Mouse (Mus musculus) midbrain, embryonic 14.5 days (tissue): Measurements from ENCODE around the gene Eif3i. TPM values are rescaled to one million over a fixed set of nuclear protein-coding genes. Genes with fewer than 3 reads are reported as not detected.

ENCODE experiments used
- ATAC-seq: fragments of 200-750 bp; cut with Nextera tagmentation; 2 replicates; pipeline ENCODE4 v1.8.0; 2017; ENCODE audit warnings: moderate number of reproducible peaks, moderate library complexity; ENCODE audit not compliant: low FRiP score, low TSS enrichment
- DNase-seq: peaks from one replicate; pipeline ENCODE4 v3.0.0-alpha.2; 2015
- H3K27ac ChIP-seq: fragments of 300-500 bp; sonication (generic); replicated peaks from 2 replicates; pipeline ENCODE4 v1.5.1; 2014; ENCODE audit warnings: mild to moderate bottlenecking, low read depth, low read length, moderate library complexity
- H3K27me3 ChIP-seq: fragments of 300-500 bp; sonication (generic); 2 replicates; pipeline ENCODE4 v1.6.1; 2014; ENCODE audit warnings: low read length, control low read depth, mixed read lengths; ENCODE audit not compliant: control insufficient read depth, insufficient read depth
- H3K36me3 ChIP-seq: fragments of 300-500 bp; sonication (generic); 2 replicates; pipeline ENCODE4 v1.6.1; 2014; ENCODE audit warnings: low read length, control low read depth; ENCODE audit not compliant: control insufficient read depth, insufficient read depth
- H3K4me1 ChIP-seq: fragments of 300-500 bp; sonication (generic); 2 replicates; pipeline ENCODE4 v1.6.1; 2014; ENCODE audit warnings: mild to moderate bottlenecking, antibody characterized with exemption, low read length, control low read depth; ENCODE audit not compliant: control insufficient read depth, insufficient read depth
- H3K4me2 ChIP-seq: fragments of 300-500 bp; sonication (generic); 2 replicates; pipeline ENCODE4 v1.6.1; 2014; ENCODE audit warnings: mild to moderate bottlenecking, low read length, moderate library complexity
- H3K4me3 ChIP-seq: fragments of 300-500 bp; sonication (generic); replicated peaks from 2 replicates; pipeline ENCODE4 v1.5.1; 2014; ENCODE audit warnings: low read depth, low read length
- H3K9ac ChIP-seq: fragments of 300-500 bp; sonication (generic); replicated peaks from 2 replicates; pipeline ENCODE4 v1.6.1; 2014; ENCODE audit warnings: mild to moderate bottlenecking, low read length, moderate library complexity
- H3K9me3 ChIP-seq: fragments of 300-500 bp; sonication (generic); 2 replicates; pipeline ENCODE4 v1.6.1; 2016; ENCODE audit warnings: low read length, control low read depth, mixed read lengths; ENCODE audit not compliant: control insufficient read depth
- WGBS: fragments of 180-500 bp; shearing (Covaris S2); extraction: QIAGEN DNeasy Blood & Tissue Kit; methylation state at CpG from one replicate; pipeline ENCODE4 v1.1.7; 2014; 5-methylcytosine and 5-hydroxymethylcytosine counted together
- polyA plus RNA-seq: library from polyadenylated mRNA; unstranded; fragments of >200 nt; fragmentation: Nextera tagmentation; extraction: Ambion mirVana; gene quantifications from 2 replicates; pipeline ENCODE4 v1.2.1, GENCODE M21; 2014

Eif3i gene
- polyA plus RNA-seq, 1 experiment from 2014 or later: 232 TPM

GRCm38 (mm10) chr4:129584884-129585608 is 15.4 kb downstream of the Eif3i start:
- Histone ChIP-seq H3K4me2 (peak overlapping the region; percentile 51), H3K27me3 (no peaks in the 10 kb centered on the region), H3K4me1 (peaks cover 7% of the 10 kb centered on the region; the same call in 1 of the 2 replicates), H3K9ac (peak overlapping the region; percentile 14; the same call in 1 of the 2 replicates), H3K27ac (no peak overlapping the region), H3K9me3 (no peaks in the 10 kb centered on the region), H3K36me3 (no peaks in the 10 kb centered on the region), H3K4me3 (peak overlapping the region; percentile 28)
- 3% methylated on average over 36 of the region's 36 CpGs for WGBS
- ATAC-seq (no peak), DNase-seq (peak; percentile 79)

- H3K4me1 ChIP-seq: peaks cover 7% of the 10 kb centered on the region; the same call in 1 of the 2 replicates
- H3K9me3 ChIP-seq: no peaks in the 10 kb centered on the region
- ATAC-seq: no peak
- peak overlapping the region; percentile 51 for H3K4me2 ChIP-seq
- no peak for DNase-seq
- no peak overlapping the region for H3K9ac ChIP-seq
- WGBS: 85% methylated on average over 1 of the region's 1 CpGs
- H3K27me3 ChIP-seq: no peaks in the 10 kb centered on the region
- no peaks in the 10 kb centered on the region for H3K36me3 ChIP-seq
- no peak overlapping the region for H3K27ac ChIP-seq
- no peak overlapping the region for H3K4me3 ChIP-seq
These were observed 16.1 kb downstream of the Eif3i start for GRCm38 (mm10) chr4:129584370-129584769.

GRCm38 (mm10) chr4:129582251-129582650 is 18.2 kb downstream of the Eif3i start:
- WGBS: 86% methylated on average over 1 of the region's 1 CpGs
- Histone ChIP-seq H3K27ac (no peak overlapping the region), H3K9me3 (no peaks in the 10 kb centered on the region), H3K4me2 (no peak overlapping the region), H3K4me1 (peaks cover 8% of the 10 kb centered on the region; the same call in 1 of the 2 replicates), H3K9ac (no peak overlapping the region), H3K36me3 (no peaks in the 10 kb centered on the region), H3K4me3 (no peak overlapping the region), H3K27me3 (no peaks in the 10 kb centered on the region)
- ATAC-seq: no peak
- no peak for DNase-seq

GRCm38 (mm10) chr4:129580347-129580746 is 20.1 kb downstream of the Eif3i start:
- ATAC-seq (no peak), DNase-seq (no peak)
- H3K9me3 ChIP-seq: no peaks in the 10 kb centered on the region
- no peaks in the 10 kb centered on the region for H3K27me3 ChIP-seq
- no peak overlapping the region for H3K9ac ChIP-seq
- no peak overlapping the region for H3K4me2 ChIP-seq
- H3K27ac ChIP-seq: no peak overlapping the region
- WGBS: 75% methylated on average over 7 of the region's 7 CpGs
- H3K36me3 ChIP-seq: no peaks in the 10 kb centered on the region
- peaks cover 15% of the 10 kb centered on the region; the same call in 1 of the 2 replicates for H3K4me1 ChIP-seq
- no peak overlapping the region for H3K4me3 ChIP-seq

- H3K27ac ChIP-seq: no peak within 1 kb of the TSS
- no peaks in the 10 kb centered on the region for H3K36me3 ChIP-seq
- no peaks in the 10 kb centered on the region for H3K9me3 ChIP-seq
- no peaks in the 10 kb centered on the region for H3K27me3 ChIP-seq
- no peak within 1 kb of the TSS for H3K9ac ChIP-seq
- H3K4me3 ChIP-seq: no peak within 1 kb of the TSS
- no peak for DNase-seq
- 92% methylated on average over 5 of the region's 5 CpGs for WGBS
- 0 out of 2 replicates have a peak within 1 kb of the TSS, but pooled peaks have one; percentile 28 for H3K4me2 ChIP-seq
- H3K4me1 ChIP-seq: 0 out of 2 replicates have a peak, but pooled peaks cover 8% of the 10 kb centered on the region
- no peak for ATAC-seq
These were observed 22.0 kb downstream of the Eif3i start, which contains the start of gene Fam167b for GRCm38 (mm10) chr4:129578466-129578865. Gene Fam167b (minus strand): TSS chr4:129578549.

- 80% methylated on average over 7 of the region's 7 CpGs for WGBS
- Histone ChIP-seq H3K9ac (no peak overlapping the region), H3K9me3 (no peaks in the 10 kb centered on the region), H3K27ac (no peak overlapping the region), H3K27me3 (no peaks in the 10 kb centered on the region), H3K4me2 (no peak overlapping the region), H3K4me1 (0 out of 2 replicates have a peak, but pooled peaks cover 8% of the 10 kb centered on the region), H3K36me3 (no peaks in the 10 kb centered on the region), H3K4me3 (no peak overlapping the region)
- ATAC-seq (no peak), DNase-seq (no peak)
These were observed 22.8 kb downstream of the Eif3i start for GRCm38 (mm10) chr4:129577688-129578087.

GRCm38 (mm10) chr4:129576863-129577491 is 23.5 kb downstream of the Eif3i start:
- Histone ChIP-seq H3K36me3 (no peaks in the 10 kb centered on the region), H3K4me2 (0 out of 2 replicates have a peak overlapping the region, but pooled peaks have one; percentile 28), H3K9me3 (no peaks in the 10 kb centered on the region), H3K27me3 (no peaks in the 10 kb centered on the region), H3K9ac (peak overlapping the region; percentile 23; the same call in 1 of the 2 replicates), H3K4me3 (no peak overlapping the region), H3K4me1 (0 out of 2 replicates have a peak, but pooled peaks cover 8% of the 10 kb centered on the region), H3K27ac (no peak overlapping the region)
- ATAC-seq: no peak
- DNase-seq: peak; percentile 83
- 20% methylated on average over 21 of the region's 21 CpGs for WGBS

GRCm38 (mm10) chr4:129575171-129575844 is 25.1 kb downstream of the Eif3i start:
- H3K9me3 ChIP-seq: no peaks in the 10 kb centered on the region
- ATAC-seq: no peak
- no peak overlapping the region for H3K9ac ChIP-seq
- H3K4me1 ChIP-seq: 0 out of 2 replicates have a peak, but pooled peaks cover 8% of the 10 kb centered on the region
- no peaks in the 10 kb centered on the region for H3K27me3 ChIP-seq
- no peak overlapping the region for H3K4me3 ChIP-seq
- WGBS: 63% methylated on average over 7 of the region's 8 CpGs
- no peak overlapping the region for H3K4me2 ChIP-seq
- no peak for DNase-seq
- H3K27ac ChIP-seq: no peak overlapping the region
- no peaks in the 10 kb centered on the region for H3K36me3 ChIP-seq
